Mouse (Mus musculus) intestine, postnatal 0 days (tissue): Measurements from ENCODE around the gene Rad9a. TPM values are rescaled to one million over a fixed set of nuclear protein-coding genes. Genes with fewer than 3 reads are reported as not detected.
A peak's percentile ranks its signal among the peaks of the same experiment; 100 is the strongest.

Experiments
- ATAC-seq: fragments of 200-750 bp; cut with Nextera tagmentation; 2 replicates; pipeline ENCODE4 v1.8.0; 2017; ENCODE audit warnings: mild to moderate bottlenecking, moderate TSS enrichment, moderate library complexity
- H3K27ac ChIP-seq: fragments of 300-500 bp; sonication (generic); 2 replicates; pipeline ENCODE4 v1.5.1; 2014; ENCODE audit warnings: mild to moderate bottlenecking, low read depth, low read length, moderate library complexity
- H3K27me3 ChIP-seq: fragments of 300-500 bp; sonication (generic); replicated peaks from 2 replicates; pipeline ENCODE4 v1.6.1; 2014; ENCODE audit warnings: low read length, mixed read lengths; ENCODE audit not compliant: control insufficient read depth, insufficient read depth
- H3K36me3 ChIP-seq: fragments of 300-500 bp; sonication (generic); 2 replicates; pipeline ENCODE4 v1.6.1; 2014; ENCODE audit warnings: mild to moderate bottlenecking, moderate library complexity; ENCODE audit not compliant: control insufficient read depth, insufficient read depth
- H3K4me1 ChIP-seq: fragments of 300-500 bp; sonication (generic); replicated peaks from 2 replicates; pipeline ENCODE4 v1.6.1; 2014; ENCODE audit warnings: antibody characterized with exemption, low read length, mixed read lengths; ENCODE audit not compliant: control insufficient read depth, insufficient read depth
- H3K4me2 ChIP-seq: fragments of 300-500 bp; sonication (generic); replicated peaks from 2 replicates; pipeline ENCODE4 v1.6.1; 2014; ENCODE audit warnings: low read depth, mild to moderate bottlenecking, moderate library complexity
- H3K4me3 ChIP-seq: fragments of 300-500 bp; sonication (generic); 2 replicates; pipeline ENCODE4 v1.5.1; 2014; ENCODE audit warnings: low read depth, low read length
- H3K9ac ChIP-seq: fragments of 300-500 bp; sonication (generic); 2 replicates; pipeline ENCODE4 v1.6.1; 2014; ENCODE audit warnings: mild to moderate bottlenecking, low read depth, low read length
- H3K9me3 ChIP-seq: fragments of 300-500 bp; sonication (generic); 2 replicates; pipeline ENCODE4 v1.6.1; 2016; ENCODE audit warnings: mixed run types; ENCODE audit not compliant: control insufficient read depth
- CTCF ChIP-seq: sonication (generic); IDR thresholded peaks from 2 replicates; pipeline ENCODE4 v1.5.1; 2016; ENCODE audit warnings: low read depth, mild to moderate bottlenecking, control low read depth, antibody characterized with exemption, moderate library complexity
- WGBS: fragments of 180-500 bp; shearing (Covaris S2); extraction: QIAGEN DNeasy Blood & Tissue Kit; methylation state at CpG from one replicate; pipeline ENCODE4 v1.1.7; 2014; 5-methylcytosine and 5-hydroxymethylcytosine counted together
- polyA plus RNA-seq: library from polyadenylated mRNA; unstranded; fragments of >200 nt; fragmentation: Nextera tagmentation; extraction: Ambion mirVana; gene quantifications from 2 replicates; pipeline ENCODE4 v1.2.1, GENCODE M21; 2015

The Rad9a gene
- polyA plus RNA-seq, 1 experiment from 2014 or later: 12.3 TPM

DNA sequence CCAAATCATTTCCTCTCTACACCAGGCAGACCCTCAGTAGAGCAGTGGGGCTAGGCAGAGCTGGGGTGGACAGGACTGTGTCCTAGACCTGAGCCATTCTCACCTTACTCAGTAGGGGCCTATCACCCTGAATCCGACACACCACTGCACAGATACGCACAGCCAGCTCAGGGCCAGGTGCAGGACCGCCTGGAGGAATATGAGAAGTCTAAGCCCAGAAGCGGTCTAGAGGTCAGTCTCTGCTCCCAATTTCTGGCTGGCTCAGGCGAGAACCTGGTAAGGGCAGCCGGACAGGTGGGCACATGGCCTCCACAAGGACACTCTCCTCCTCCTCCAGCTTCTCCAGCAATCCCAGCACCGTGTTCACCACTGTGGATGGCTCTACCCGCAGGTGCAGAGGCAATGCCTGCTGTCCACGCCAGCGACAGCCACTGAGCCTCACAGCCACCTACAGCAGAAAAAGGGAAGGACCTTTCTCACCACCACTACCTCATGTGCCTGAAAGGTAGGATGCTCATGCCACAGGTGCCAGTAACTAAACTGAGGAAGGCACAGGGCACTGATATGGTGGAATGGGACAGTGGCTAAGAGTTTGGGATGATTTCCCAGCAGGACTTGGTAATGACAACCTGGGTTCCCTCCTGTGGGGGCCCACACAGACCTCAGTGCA lies 30.6 kb downstream of the Rad9a start:
- no peak for ATAC-seq
- 97% methylated on average over 10 of the region's 10 CpGs for WGBS

GRCm38 (mm10) chr19:4169810-4170209 lies 31.7 kb downstream of the Rad9a start:
- no peaks in the 10 kb centered on the region for H3K9me3 ChIP-seq
- ATAC-seq: peak; percentile 62
- no peak for TF ChIP-seq CTCF

More for the DNA sequence above, 30.6 kb downstream of the Rad9a start:
- no peaks in the 10 kb centered on the region for H3K36me3 ChIP-seq
- no peak for TF ChIP-seq CTCF
- no peaks in the 10 kb centered on the region for H3K9me3 ChIP-seq
- no peak overlapping the region for H3K4me3 ChIP-seq
- H3K4me1 ChIP-seq: peaks cover 9% of the 10 kb centered on the region; the same call in 1 of the 2 replicates
- no peak overlapping the region for H3K27ac ChIP-seq
- no peaks in the 10 kb centered on the region for H3K27me3 ChIP-seq
- H3K9ac ChIP-seq: no peak overlapping the region
- H3K4me2 ChIP-seq: no peak overlapping the region

GRCm38 (mm10) chr19:4169378-4169784 lies 32.1 kb downstream of the Rad9a start:
- Histone ChIP-seq H3K36me3 (no peaks in the 10 kb centered on the region), H3K4me1 (peaks cover 5% of the 10 kb centered on the region; the same call in 1 of the 2 replicates), H3K4me2 (peak overlapping the region; percentile 87), H3K4me3 (peak overlapping the region; percentile 36), H3K27ac (peak overlapping the region; percentile 78), H3K9ac (peak overlapping the region; percentile 51), H3K27me3 (no peaks in the 10 kb centered on the region), H3K9me3 (no peaks in the 10 kb centered on the region)
- peak; percentile 99 for TF ChIP-seq CTCF
- ATAC-seq: peak; percentile 93
- WGBS: under 1% methylated on average over 42 of the region's 43 CpGs

More at GRCm38 (mm10) chr19:4169810-4170209, 31.7 kb downstream of the Rad9a start:
- Histone ChIP-seq H3K4me2 (peak overlapping the region; percentile 87), H3K36me3 (no peaks in the 10 kb centered on the region), H3K27me3 (no peaks in the 10 kb centered on the region), H3K27ac (peak overlapping the region; percentile 78), H3K4me1 (peaks cover 5% of the 10 kb centered on the region; the same call in 1 of the 2 replicates), H3K4me3 (peak overlapping the region; percentile 36), H3K9ac (peak overlapping the region; percentile 51)
- 5% methylated on average over 27 of the region's 27 CpGs for WGBS

DNA sequence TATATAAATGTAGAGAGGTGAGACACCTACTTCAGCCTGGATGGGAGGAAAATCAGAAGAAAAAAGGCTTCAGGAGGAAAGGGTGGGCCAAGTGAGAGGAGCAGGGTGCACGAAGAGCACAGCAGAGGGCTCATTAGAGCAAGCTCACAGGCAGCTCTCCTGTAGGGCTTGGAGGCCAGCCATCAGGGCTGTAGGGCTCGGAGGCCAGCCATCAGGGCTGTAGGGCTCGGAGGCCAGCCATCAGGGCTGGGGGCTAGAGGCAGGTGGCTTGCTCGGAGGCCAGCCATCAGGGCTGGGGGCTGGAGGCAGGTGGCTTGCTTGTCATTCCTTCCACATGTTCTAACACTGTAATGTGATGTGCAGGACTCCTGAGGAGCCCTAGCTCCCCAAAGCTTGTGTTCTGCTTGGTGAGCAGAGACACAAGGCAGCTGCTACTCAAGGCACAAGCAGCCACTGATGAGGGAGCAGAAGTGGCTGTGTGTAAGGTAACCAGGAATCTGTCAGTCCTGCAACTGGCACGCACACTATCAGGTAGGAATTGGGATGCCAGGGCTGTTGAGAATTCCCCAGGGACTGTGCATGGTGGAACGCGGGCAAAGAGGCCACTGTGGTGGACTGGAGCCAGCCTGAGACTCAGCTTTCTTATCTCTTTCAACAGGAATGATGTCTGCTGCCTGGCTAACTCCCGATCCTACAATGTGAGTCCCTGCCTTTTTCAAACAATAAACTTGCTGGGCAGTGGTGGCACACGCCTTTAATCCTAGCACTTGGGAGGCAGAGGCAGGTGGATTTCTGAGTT lies 34.6 kb downstream of the Rad9a start:
- H3K27me3 ChIP-seq: no peaks in the 10 kb centered on the region
- H3K4me3 ChIP-seq: no peak overlapping the region
- H3K27ac ChIP-seq: no peak overlapping the region
- no peak overlapping the region for H3K9ac ChIP-seq
- no peak for ATAC-seq
- H3K4me2 ChIP-seq: no peak overlapping the region
- no peak for TF ChIP-seq CTCF
- 75% methylated on average over 9 of the region's 9 CpGs for WGBS
- peaks cover 9% of the 10 kb centered on the region; the same call in 1 of the 2 replicates for H3K4me1 ChIP-seq
- H3K9me3 ChIP-seq: no peaks in the 10 kb centered on the region
- H3K36me3 ChIP-seq: peaks cover under 1% of the 10 kb centered on the region; the same call in 1 of the 2 replicates

GRCm38 (mm10) chr19:4164721-4165120 lies 36.7 kb downstream of the Rad9a start:
- WGBS: 78% methylated on average over 2 of the region's 2 CpGs
- no peak for ATAC-seq
- Histone ChIP-seq H3K27ac (no peak overlapping the region; the same call in 1 of the 2 replicates), H3K4me1 (peaks cover 5% of the 10 kb centered on the region; the same call in 1 of the 2 replicates), H3K4me2 (no peak overlapping the region), H3K9ac (no peak overlapping the region), H3K27me3 (no peaks in the 10 kb centered on the region), H3K4me3 (no peak overlapping the region), H3K36me3 (peaks cover 15% of the 10 kb centered on the region), H3K9me3 (no peaks in the 10 kb centered on the region)
- no peak for TF ChIP-seq CTCF

- 65% methylated on average over 3 of the region's 3 CpGs for WGBS
- Histone ChIP-seq H3K4me2 (no peak overlapping the region), H3K4me1 (peaks cover 4% of the 10 kb centered on the region; the same call in 1 of the 2 replicates), H3K9me3 (no peaks in the 10 kb centered on the region), H3K9ac (no peak overlapping the region), H3K27me3 (no peaks in the 10 kb centered on the region), H3K4me3 (no peak overlapping the region), H3K36me3 (peaks cover 21% of the 10 kb centered on the region), H3K27ac (no peak overlapping the region)
- ATAC-seq: no peak
- no peak for TF ChIP-seq CTCF
Measured at GRCm38 (mm10) chr19:4164100-4164499, 37.4 kb downstream of the Rad9a start.
